Mouse (Mus musculus): ENCODE measurements around the gene Ing5.

DNA sequence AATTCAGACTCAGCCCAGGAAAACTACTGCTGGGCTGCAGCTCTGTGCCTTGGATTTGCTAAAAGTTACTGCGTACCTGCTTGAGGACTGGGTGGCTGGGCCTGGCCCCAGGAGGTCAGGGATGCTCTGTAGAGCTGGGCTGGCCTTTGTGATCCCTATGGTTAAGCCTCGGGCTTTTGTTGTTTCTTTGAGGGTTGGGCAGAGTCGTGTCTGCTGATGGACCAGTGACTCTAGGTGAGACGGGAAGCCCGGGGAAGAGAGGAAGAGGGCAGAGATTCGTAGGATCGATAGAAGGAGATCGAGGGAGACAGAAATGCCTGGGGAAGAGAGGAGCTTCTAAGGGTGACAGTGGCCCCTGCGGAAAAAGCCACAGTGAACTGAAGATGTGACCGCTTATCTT, 20.8 kb downstream of the Ing5 start, which contains the start of gene D2hgdh:
- no peak for TF ChIP-seq CTCF (conservative IDR thresholded peaks at IDR 0.05 in 1 of 2, IDR thresholded peaks at IDR 0.05 in 1 of 2; ENCODE audit: low read depth in 2 of 2, low read length in 2 of 2)
- no peak for TF ChIP-seq USF2 (conservative IDR thresholded peaks at IDR 0.05; ENCODE audit: low read depth, low read length)
- no peak for TF ChIP-seq USF1 (IDR thresholded peaks at IDR 0.05; ENCODE audit: low read depth, low read length)
- TF ChIP-seq CHD2 (IDR thresholded peaks at IDR 0.05; ENCODE audit: low read length), result no peak
- TF ChIP-seq NRF1 (IDR thresholded peaks at IDR 0.05; ENCODE audit: low read depth, low read length), result no peak
- no peak for TF ChIP-seq TCF12 (IDR thresholded peaks at IDR 0.05; ENCODE audit: low read depth, low read length)
- TF ChIP-seq POLR2A (IDR thresholded peaks at IDR 0.05; ENCODE audit: low read depth, low read length), result no peak
- TF ChIP-seq RCOR1 (conservative IDR thresholded peaks at IDR 0.05; ENCODE audit: low read depth, low read length), result no peak

All from CH12.LX (cell line).